Mouse (Mus musculus): ENCODE results near the gene Spag5.

Gene Spag5

GRCm38 (mm10) chr11:78349441-78350358, 48.4 kb downstream of the Spag5 start:
- in situ Hi-C loops (cut with MboI): no loop called here

GRCm38 (mm10) chr11:78353081-78353480, 51.8 kb downstream of the Spag5 start:
- in situ Hi-C loops (cut with MboI): no loop called here

GRCm38 (mm10) chr11:78354905-78355304, 53.6 kb downstream of the Spag5 start:
- in situ Hi-C loops (cut with MboI): no loop called here

- in situ Hi-C loops (cut with MboI): no loop called here
Measured at GRCm38 (mm10) chr11:78355471-78356238, 54.3 kb downstream of the Spag5 start.

- in situ Hi-C loops (cut with MboI): no loop called here
Measured at GRCm38 (mm10) chr11:78358330-78359007, 57.1 kb downstream of the Spag5 start.

GRCm38 (mm10) chr11:78360125-78360788, 58.9 kb downstream of the Spag5 start:
- in situ Hi-C loops (cut with MboI): no loop called here

- in situ Hi-C loops (cut with MboI): no loop called here
Measured at GRCm38 (mm10) chr11:78360789-78361131, 59.4 kb downstream of the Spag5 start.

GRCm38 (mm10) chr11:78363309-78364007, 62.1 kb downstream of the Spag5 start:
- in situ Hi-C loops (cut with MboI): no loop called here

- in situ Hi-C loops (cut with MboI): no loop called here
Measured at GRCm38 (mm10) chr11:78364103-78364502, 62.8 kb downstream of the Spag5 start.

- in situ Hi-C loops (cut with MboI): no loop called here
Measured at GRCm38 (mm10) chr11:78367456-78368225, 66.3 kb downstream of the Spag5 start.

GRCm38 (mm10) chr11:78370389-78370788, 69.1 kb downstream of the Spag5 start:
- in situ Hi-C loops (cut with MboI): no loop called here

GRCm38 (mm10) chr11:78371711-78372110, 70.4 kb downstream of the Spag5 start:
- in situ Hi-C loops (cut with MboI): no loop called here

Measured in mature B cell (primary cell).